Mouse (Mus musculus): Measurements from ENCODE around the gene Zc2hc1b. TPM values are rescaled to one million over a fixed set of nuclear protein-coding genes. Genes with fewer than 3 reads are reported as not detected.

The Zc2hc1b gene
- polyA plus RNA-seq, 1 experiment, result not detected

- Histone ChIP-seq H3K4me3 (ENCODE audit: insufficient read depth, low read length) (no peak overlapping the region), H3K27ac (ENCODE audit: insufficient read depth, low read length) (no peak overlapping the region), H3K4me1 (ENCODE audit: control insufficient read depth, insufficient read depth, low read length) (no peaks in the 10 kb centered on the region)
- TF ChIP-seq CTCF (IDR thresholded peaks at IDR 0.05; ENCODE audit: extremely low read depth, insufficient read depth, low read length), result no peak
- no peak for TF ChIP-seq POLR2A (IDR thresholded peaks at IDR 0.05; ENCODE audit: extremely low read depth, insufficient read depth, low read length)
Observed at GRCm38 (mm10) chr10:13152811-13153364, 24.9 kb downstream of the Zc2hc1b start.

GRCm38 (mm10) chr10:13151353-13151752 is 26.5 kb downstream of the Zc2hc1b start:
- TF ChIP-seq CTCF (IDR thresholded peaks at IDR 0.05; ENCODE audit: extremely low read depth, insufficient read depth, low read length) (no peak), POLR2A (IDR thresholded peaks at IDR 0.05; ENCODE audit: extremely low read depth, insufficient read depth, low read length) (no peak)
- H3K4me1 ChIP-seq (ENCODE audit: control insufficient read depth, insufficient read depth, low read length), result no peaks in the 10 kb centered on the region
- no peak overlapping the region for H3K4me3 ChIP-seq (ENCODE audit: insufficient read depth, low read length)
- no peak overlapping the region for H3K27ac ChIP-seq (ENCODE audit: insufficient read depth, low read length)

DNA sequence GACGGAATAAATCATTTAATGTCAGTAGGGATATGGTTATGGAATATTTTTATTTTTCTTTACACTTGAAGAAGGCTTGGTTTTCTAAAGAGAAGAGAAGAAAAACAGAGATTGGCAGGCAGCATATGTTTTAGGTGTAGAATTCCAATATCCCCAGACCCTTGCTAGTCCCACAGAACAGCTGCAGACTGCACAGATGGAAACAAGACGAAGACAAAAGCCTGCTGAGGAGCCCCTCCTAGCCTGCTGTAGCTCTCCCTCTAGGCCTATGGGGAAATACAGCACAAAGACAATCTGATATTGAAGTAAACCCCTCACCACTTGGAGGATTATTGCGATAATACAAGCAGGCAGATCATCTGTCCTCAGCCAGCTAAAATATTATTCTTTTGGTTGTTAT is 27.4 kb downstream of the Zc2hc1b start:
- TF ChIP-seq POLR2A (IDR thresholded peaks at IDR 0.05; ENCODE audit: extremely low read depth, insufficient read depth, low read length), result no peak
- TF ChIP-seq CTCF (IDR thresholded peaks at IDR 0.05; ENCODE audit: extremely low read depth, insufficient read depth, low read length), result no peak
- Histone ChIP-seq H3K4me1 (ENCODE audit: control insufficient read depth, insufficient read depth, low read length) (no peaks in the 10 kb centered on the region), H3K27ac (ENCODE audit: insufficient read depth, low read length) (no peak overlapping the region), H3K4me3 (ENCODE audit: insufficient read depth, low read length) (no peak overlapping the region)

DNA sequence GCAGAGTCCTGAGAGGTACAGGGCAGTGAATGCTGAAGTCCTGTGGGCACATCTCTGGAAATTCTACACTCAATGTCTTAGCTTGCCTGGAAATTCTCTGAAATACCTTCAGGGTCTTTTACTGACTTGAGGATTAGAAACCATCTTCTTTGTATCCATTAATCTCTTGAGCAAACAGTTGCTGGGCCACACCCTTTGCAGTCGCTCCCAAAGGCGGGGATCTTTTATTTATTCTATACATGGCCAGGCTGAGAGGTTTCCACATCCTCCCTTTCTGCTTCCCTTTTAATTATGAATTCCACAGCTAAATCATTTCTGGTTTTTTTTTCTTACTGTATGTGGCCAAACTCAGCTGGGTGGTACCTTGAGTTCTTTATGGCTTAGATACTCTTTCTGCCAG is 37.4 kb downstream of the Zc2hc1b start:
- Histone ChIP-seq H3K4me1 (ENCODE audit: control insufficient read depth, insufficient read depth, low read length) (no peaks in the 10 kb centered on the region), H3K4me3 (ENCODE audit: insufficient read depth, low read length) (no peak overlapping the region), H3K27ac (ENCODE audit: insufficient read depth, low read length) (no peak overlapping the region)
- TF ChIP-seq CTCF (IDR thresholded peaks at IDR 0.05; ENCODE audit: extremely low read depth, insufficient read depth, low read length) (no peak), POLR2A (IDR thresholded peaks at IDR 0.05; ENCODE audit: extremely low read depth, insufficient read depth, low read length) (no peak)

DNA sequence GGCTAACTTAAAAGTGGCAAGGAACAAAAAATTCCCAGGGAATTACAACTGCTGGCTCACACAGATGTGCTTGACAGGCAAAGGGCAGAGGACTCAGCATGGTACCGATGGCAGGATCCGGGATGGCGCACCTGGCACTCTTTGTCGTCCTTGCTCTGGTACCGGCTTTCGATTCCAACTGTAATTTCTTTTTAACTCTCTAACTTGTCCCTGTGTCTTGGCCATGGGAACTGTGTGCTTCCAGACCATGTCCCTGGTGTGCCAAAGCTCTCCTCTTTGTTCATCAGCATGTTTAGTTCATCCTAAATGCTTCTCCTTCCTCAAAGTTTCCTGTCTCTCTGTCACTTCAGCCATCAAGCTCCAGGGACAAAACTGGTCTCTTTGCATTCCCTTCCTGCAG is 39.9 kb downstream of the Zc2hc1b start:
- no peak overlapping the region for H3K4me3 ChIP-seq (ENCODE audit: insufficient read depth, low read length)
- no peak overlapping the region for H3K27ac ChIP-seq (ENCODE audit: insufficient read depth, low read length)
- no peaks in the 10 kb centered on the region for H3K4me1 ChIP-seq (ENCODE audit: control insufficient read depth, insufficient read depth, low read length)
- TF ChIP-seq CTCF (IDR thresholded peaks at IDR 0.05; ENCODE audit: extremely low read depth, insufficient read depth, low read length) (no peak), POLR2A (IDR thresholded peaks at IDR 0.05; ENCODE audit: extremely low read depth, insufficient read depth, low read length) (no peak)

GRCm38 (mm10) chr10:13135751-13136150 is 42.1 kb downstream of the Zc2hc1b start:
- no peak for TF ChIP-seq POLR2A (IDR thresholded peaks at IDR 0.05; ENCODE audit: extremely low read depth, insufficient read depth, low read length)
- TF ChIP-seq CTCF (IDR thresholded peaks at IDR 0.05; ENCODE audit: extremely low read depth, insufficient read depth, low read length), result no peak
- H3K4me3 ChIP-seq (ENCODE audit: insufficient read depth, low read length), result no peak overlapping the region

DNA sequence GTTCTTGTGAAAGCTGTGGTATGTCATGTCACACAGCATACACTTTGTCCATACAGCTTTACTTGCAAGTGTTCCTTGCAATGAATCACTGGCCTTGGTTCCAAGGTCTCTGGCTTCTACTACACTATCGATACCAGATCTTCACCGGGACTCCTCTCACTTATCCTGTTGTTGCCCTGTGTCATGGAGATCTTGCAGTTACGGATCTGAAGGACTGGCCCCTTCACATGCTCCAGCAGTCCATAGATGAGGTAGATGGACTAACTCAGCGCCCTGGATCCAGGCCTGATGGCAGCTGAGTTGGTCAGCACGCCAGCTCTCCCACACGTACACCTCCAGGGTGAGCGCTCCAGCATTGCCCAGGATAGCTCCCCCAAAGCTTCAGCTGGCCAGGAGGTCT is 42.5 kb downstream of the Zc2hc1b start:
- Histone ChIP-seq H3K4me1 (ENCODE audit: control insufficient read depth, insufficient read depth, low read length) (no peaks in the 10 kb centered on the region), H3K4me3 (ENCODE audit: insufficient read depth, low read length) (no peak overlapping the region), H3K27ac (ENCODE audit: insufficient read depth, low read length) (no peak overlapping the region)
- TF ChIP-seq CTCF (IDR thresholded peaks at IDR 0.05; ENCODE audit: extremely low read depth, insufficient read depth, low read length), result no peak

More at GRCm38 (mm10) chr10:13135751-13136150, 42.1 kb downstream of the Zc2hc1b start:
- no peak overlapping the region for H3K27ac ChIP-seq (ENCODE audit: insufficient read depth, low read length)
- no peaks in the 10 kb centered on the region for H3K4me1 ChIP-seq (ENCODE audit: control insufficient read depth, insufficient read depth, low read length)

DNA sequence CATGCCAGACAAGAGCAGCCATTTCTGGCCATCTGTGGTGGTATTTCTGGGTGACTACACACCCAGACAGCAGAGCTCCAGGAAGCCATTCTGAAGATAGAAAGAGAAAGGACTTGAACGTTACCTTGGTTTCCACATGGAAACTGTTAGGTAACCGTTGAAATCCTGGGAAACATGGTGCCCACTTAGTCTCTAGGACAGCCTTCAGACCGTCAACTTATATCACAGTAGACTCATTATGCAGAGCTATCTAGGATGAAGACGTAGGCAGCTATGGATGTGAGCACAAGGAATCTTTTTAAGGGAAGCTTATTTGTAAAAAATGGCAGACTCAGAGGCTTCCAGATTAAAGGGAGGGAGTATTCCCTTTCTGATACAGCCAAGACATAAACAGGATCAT is 44.0 kb downstream of the Zc2hc1b start:
- TF ChIP-seq CTCF (IDR thresholded peaks at IDR 0.05; ENCODE audit: extremely low read depth, insufficient read depth, low read length) (no peak), POLR2A (IDR thresholded peaks at IDR 0.05; ENCODE audit: extremely low read depth, insufficient read depth, low read length) (no peak)
- no peak overlapping the region for H3K4me3 ChIP-seq (ENCODE audit: insufficient read depth, low read length)
- no peak overlapping the region for H3K27ac ChIP-seq (ENCODE audit: insufficient read depth, low read length)

GRCm38 (mm10) chr10:13127946-13128345 is 49.9 kb downstream of the Zc2hc1b start:
- Histone ChIP-seq H3K4me3 (ENCODE audit: insufficient read depth, low read length) (no peak overlapping the region), H3K4me1 (ENCODE audit: control insufficient read depth, insufficient read depth, low read length) (no peaks in the 10 kb centered on the region), H3K27ac (ENCODE audit: insufficient read depth, low read length) (no peak overlapping the region)
- TF ChIP-seq POLR2A (IDR thresholded peaks at IDR 0.05; ENCODE audit: extremely low read depth, insufficient read depth, low read length) (no peak), CTCF (IDR thresholded peaks at IDR 0.05; ENCODE audit: extremely low read depth, insufficient read depth, low read length) (no peak)

More for the DNA sequence above, 44.0 kb downstream of the Zc2hc1b start:
- H3K4me1 ChIP-seq (ENCODE audit: control insufficient read depth, insufficient read depth, low read length), result no peaks in the 10 kb centered on the region

GRCm38 (mm10) chr10:13127335-13127734 is 50.5 kb downstream of the Zc2hc1b start:
- H3K4me1 ChIP-seq (ENCODE audit: control insufficient read depth, insufficient read depth, low read length), result no peaks in the 10 kb centered on the region
- peak; percentile 36; the same call in 1 of the 2 replicates for TF ChIP-seq CTCF (IDR thresholded peaks at IDR 0.05; ENCODE audit: extremely low read depth, insufficient read depth, low read length)
- TF ChIP-seq POLR2A (IDR thresholded peaks at IDR 0.05; ENCODE audit: extremely low read depth, insufficient read depth, low read length), result no peak
- no peak overlapping the region for H3K4me3 ChIP-seq (ENCODE audit: insufficient read depth, low read length)
- no peak overlapping the region for H3K27ac ChIP-seq (ENCODE audit: insufficient read depth, low read length)
